Mouse (Mus musculus) heart, embryonic 16.5 days (tissue): ENCODE results near the gene Ptbp1. TPM values are rescaled to one million over a fixed set of nuclear protein-coding genes. Genes with fewer than 3 reads are reported as not detected.

Experiments used
- ATAC-seq: fragments of 200-750 bp; cut with Nextera tagmentation; replicated peaks from 2 replicates; pipeline ENCODE4 v1.8.0; 2017; ENCODE audit warnings: moderate number of reproducible peaks; ENCODE audit not compliant: insufficient read depth, low FRiP score; ENCODE audit errors: extremely low read depth
- H3K27ac ChIP-seq: fragments of 300-500 bp; sonication (generic); 2 replicates; pipeline ENCODE4 v1.5.1; 2014; ENCODE audit warnings: mild to moderate bottlenecking, low read length, control low read depth, moderate library complexity
- H3K27me3 ChIP-seq: fragments of 300-500 bp; sonication (generic); 2 replicates; pipeline ENCODE4 v1.6.1; 2014; ENCODE audit warnings: low read length, mixed read lengths; ENCODE audit not compliant: control insufficient read depth, insufficient read depth
- H3K36me3 ChIP-seq: fragments of 300-500 bp; sonication (generic); 2 replicates; pipeline ENCODE4 v1.6.1; 2014; ENCODE audit not compliant: control insufficient read depth, insufficient read depth
- H3K4me1 ChIP-seq: fragments of 300-500 bp; sonication (generic); 2 replicates; pipeline ENCODE4 v1.6.1; 2014; ENCODE audit warnings: low read length, mixed read lengths; ENCODE audit not compliant: control insufficient read depth, insufficient read depth
- H3K4me2 ChIP-seq: fragments of 300-500 bp; sonication (generic); 2 replicates; pipeline ENCODE4 v1.6.1; 2014; ENCODE audit warnings: low read depth, mild to moderate bottlenecking, control low read depth, low read length
- H3K4me3 ChIP-seq: fragments of 300-500 bp; sonication (generic); 2 replicates; pipeline ENCODE4 v1.5.1; 2014; ENCODE audit warnings: mild to moderate bottlenecking, control low read depth, low read length
- H3K9ac ChIP-seq: fragments of 300-500 bp; sonication (generic); 2 replicates; pipeline ENCODE4 v1.6.1; 2014; ENCODE audit warnings: low read length, control low read depth
- H3K9me3 ChIP-seq: fragments of 300-500 bp; sonication (generic); replicated peaks from 2 replicates; pipeline ENCODE4 v1.6.1; 2016; ENCODE audit warnings: low read length; ENCODE audit not compliant: control insufficient read depth
- WGBS: fragments of 180-500 bp; shearing (Covaris S2); extraction: QIAGEN DNeasy Blood & Tissue Kit; methylation state at CpG from one replicate; pipeline ENCODE4 v1.1.7; 2014; 5-methylcytosine and 5-hydroxymethylcytosine counted together
- polyA plus RNA-seq: library from polyadenylated mRNA; unstranded; fragments of >200 nt; fragmentation: Nextera tagmentation; extraction: Ambion mirVana; gene quantifications from 2 replicates; pipeline ENCODE4 v1.2.1, GENCODE M21; 2015

Gene Ptbp1
- polyA plus RNA-seq, 1 experiment from 2014 or later: 146 TPM

DNA sequence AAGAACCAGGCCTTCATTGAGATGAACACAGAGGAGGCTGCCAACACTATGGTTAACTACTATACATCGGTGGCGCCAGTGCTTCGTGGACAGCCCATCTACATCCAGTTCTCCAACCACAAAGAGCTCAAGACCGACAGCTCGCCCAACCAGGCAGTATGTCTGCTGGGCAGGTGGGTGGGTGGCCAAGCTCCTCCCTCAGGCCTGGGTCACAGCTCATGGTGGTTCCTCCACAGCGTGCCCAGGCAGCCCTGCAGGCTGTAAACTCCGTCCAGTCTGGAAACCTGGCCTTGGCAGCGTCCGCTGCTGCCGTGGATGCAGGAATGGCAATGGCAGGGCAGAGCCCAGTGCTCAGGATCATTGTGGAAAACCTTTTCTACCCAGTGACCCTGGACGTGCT is 4.9 kb downstream of the Ptbp1 start:
- H3K27ac ChIP-seq: peak overlapping the region; percentile 100
- no peaks in the 10 kb centered on the region for H3K9me3 ChIP-seq
- no peak for ATAC-seq
- no peak overlapping the region for H3K9ac ChIP-seq
- no peak overlapping the region for H3K4me2 ChIP-seq
- H3K36me3 ChIP-seq: peaks cover 46% of the 10 kb centered on the region
- peaks cover 41% of the 10 kb centered on the region for H3K4me1 ChIP-seq
- no peaks in the 10 kb centered on the region for H3K27me3 ChIP-seq
- WGBS: 75% methylated on average over 11 of the region's 11 CpGs
- no peak overlapping the region for H3K4me3 ChIP-seq

DNA sequence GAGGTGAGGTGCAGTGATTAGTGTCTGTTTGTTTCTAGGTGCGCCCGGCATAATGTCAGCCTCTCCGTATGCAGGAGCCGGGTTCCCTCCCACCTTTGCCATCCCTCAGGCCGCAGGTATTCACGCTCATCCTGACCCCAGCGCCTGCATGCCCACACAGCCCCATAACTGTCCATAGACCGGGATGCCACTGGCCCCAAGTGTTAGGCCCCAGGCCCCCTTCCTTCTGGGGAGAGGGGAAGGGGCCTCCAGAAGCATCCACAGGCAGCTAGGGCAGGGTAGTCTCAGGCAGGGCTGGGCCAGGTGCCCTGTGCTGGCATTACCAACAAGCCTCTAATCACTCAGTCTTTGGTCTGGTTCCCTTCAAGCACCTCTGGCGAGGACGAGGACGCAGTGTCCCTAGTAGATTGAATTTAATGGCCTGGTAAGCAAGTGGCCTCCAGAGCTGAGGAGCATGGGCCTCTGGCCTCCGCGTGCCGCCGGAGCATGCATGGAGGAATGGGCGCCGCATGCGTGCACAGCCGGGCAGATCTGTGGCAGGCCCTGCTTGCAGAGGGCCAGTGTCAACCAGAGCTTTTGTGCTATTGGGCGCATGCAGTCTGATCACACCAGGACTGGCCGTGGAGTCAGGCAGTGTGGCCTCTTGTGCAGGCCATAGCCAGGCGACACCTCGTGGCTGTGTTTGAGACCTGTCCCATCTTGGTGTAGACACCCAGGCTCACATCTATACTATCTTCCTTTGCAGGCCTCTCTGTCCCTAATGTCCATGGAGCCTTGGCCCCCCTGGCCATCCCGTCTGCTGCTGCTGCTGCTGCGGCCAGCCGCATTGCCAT is 6.1 kb downstream of the Ptbp1 start:
- H3K9ac ChIP-seq: no peak overlapping the region
- peaks cover 49% of the 10 kb centered on the region for H3K36me3 ChIP-seq
- H3K4me1 ChIP-seq: peaks cover 41% of the 10 kb centered on the region
- no peaks in the 10 kb centered on the region for H3K9me3 ChIP-seq
- 88% methylated on average over 26 of the region's 26 CpGs for WGBS
- H3K4me3 ChIP-seq: no peak overlapping the region
- no peak overlapping the region for H3K4me2 ChIP-seq
- H3K27me3 ChIP-seq: no peaks in the 10 kb centered on the region
- H3K27ac ChIP-seq: no peak overlapping the region
- ATAC-seq: no peak

DNA sequence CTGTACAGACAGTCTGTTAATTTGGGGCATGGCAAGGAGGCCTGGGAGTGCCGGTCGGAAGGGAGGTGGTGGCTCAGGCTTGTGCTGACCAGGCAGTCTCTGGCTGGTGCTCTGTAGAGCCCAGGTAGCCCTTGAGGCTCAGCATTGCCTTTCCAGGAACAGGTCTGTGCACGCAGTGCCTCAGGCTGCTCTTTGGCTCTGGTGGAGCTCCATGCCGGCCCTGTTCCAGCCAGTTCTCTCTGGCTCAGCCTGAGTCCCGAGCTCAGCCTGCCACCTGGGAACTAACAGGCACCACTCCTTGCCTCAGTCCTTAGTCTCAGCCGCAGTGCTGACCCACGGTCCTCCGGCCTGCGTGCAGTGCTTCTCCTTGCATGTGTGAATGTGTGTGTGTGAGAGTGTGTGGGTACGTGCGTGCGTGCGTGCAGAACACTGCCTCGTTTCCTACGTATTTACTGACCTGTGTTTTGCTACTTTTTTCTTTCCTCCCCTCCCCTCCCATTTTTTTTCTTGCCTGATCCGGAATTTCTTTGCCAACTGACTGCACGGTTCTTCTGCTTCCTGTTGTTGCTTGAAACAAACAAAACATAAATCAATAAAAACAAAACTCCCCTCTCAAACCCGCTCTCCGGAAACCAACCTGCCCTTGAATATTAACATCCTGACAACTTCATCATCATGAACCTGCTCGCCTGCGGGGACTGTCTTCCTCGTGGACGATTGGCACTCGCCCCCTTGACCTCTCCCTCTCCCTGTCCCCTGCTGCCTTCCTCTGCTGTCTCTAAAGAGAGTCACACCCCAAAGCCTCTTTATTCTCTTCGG is 7.2 kb downstream of the Ptbp1 start:
- peaks cover 46% of the 10 kb centered on the region for H3K36me3 ChIP-seq
- ATAC-seq: no peak
- H3K9ac ChIP-seq: no peak overlapping the region
- WGBS: 81% methylated on average over 25 of the region's 25 CpGs
- no peak overlapping the region for H3K4me2 ChIP-seq
- no peak overlapping the region for H3K4me3 ChIP-seq
- peaks cover 38% of the 10 kb centered on the region for H3K4me1 ChIP-seq
- no peaks in the 10 kb centered on the region for H3K9me3 ChIP-seq
- H3K27ac ChIP-seq: no peak overlapping the region
- H3K27me3 ChIP-seq: no peaks in the 10 kb centered on the region

DNA sequence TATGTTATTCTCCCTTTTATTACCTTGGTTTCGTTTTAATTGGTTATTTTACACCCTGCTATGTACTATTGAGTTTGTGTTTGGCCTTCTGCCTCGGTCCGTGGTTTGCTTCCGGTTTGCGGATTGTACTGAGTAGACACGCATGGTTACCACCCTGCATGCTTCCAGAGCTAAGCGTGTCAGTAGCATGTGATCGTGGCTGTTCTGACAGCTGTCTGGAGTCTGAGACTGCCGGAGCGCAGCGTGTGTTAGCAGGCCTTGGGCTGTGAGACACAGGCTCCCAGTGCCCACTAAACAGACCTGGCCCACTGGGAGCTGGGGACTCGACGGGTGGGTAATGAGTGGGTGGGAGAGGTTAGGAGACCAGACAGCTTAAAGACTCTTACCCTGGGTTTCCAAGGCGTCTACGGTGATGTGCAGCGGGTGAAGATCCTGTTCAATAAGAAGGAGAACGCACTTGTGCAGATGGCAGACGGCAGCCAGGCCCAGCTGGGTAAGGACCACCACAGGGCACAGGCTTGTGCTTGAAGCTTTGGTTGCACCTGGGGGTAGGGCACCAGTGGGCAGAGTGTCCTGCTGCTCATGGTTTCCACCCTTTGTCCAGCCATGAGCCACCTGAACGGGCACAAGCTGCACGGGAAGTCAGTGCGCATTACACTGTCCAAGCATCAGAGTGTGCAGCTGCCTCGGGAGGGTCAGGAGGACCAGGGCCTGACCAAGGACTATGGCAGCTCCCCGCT is 8.0 kb downstream of the Ptbp1 start:
- H3K4me3 ChIP-seq: no peak overlapping the region
- H3K4me2 ChIP-seq: no peak overlapping the region
- ATAC-seq: no peak
- H3K27me3 ChIP-seq: no peaks in the 10 kb centered on the region
- H3K27ac ChIP-seq: no peak overlapping the region
- peaks cover 45% of the 10 kb centered on the region for H3K36me3 ChIP-seq
- 89% methylated on average over 23 of the region's 23 CpGs for WGBS
- H3K9ac ChIP-seq: no peak overlapping the region
- no peaks in the 10 kb centered on the region for H3K9me3 ChIP-seq
- H3K4me1 ChIP-seq: peaks cover 30% of the 10 kb centered on the region

DNA sequence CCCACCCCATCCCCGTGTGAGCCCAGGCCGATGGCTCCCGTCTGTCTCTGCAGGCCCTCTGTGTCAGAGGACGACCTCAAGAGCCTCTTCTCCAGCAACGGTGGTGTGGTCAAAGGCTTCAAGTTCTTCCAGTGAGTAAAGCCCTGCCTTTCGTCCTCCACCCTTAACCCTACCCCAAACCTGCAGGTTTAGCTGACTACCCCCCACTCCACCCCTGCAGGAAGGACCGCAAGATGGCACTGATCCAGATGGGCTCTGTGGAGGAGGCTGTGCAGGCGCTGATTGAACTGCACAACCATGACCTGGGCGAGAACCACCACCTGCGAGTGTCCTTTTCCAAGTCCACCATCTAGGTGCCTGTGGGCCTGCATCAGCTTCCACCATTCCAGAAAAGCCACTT is 8.7 kb downstream of the Ptbp1 start:
- Histone ChIP-seq H3K4me2 (no peak overlapping the region), H3K36me3 (peaks cover 45% of the 10 kb centered on the region), H3K4me1 (peaks cover 23% of the 10 kb centered on the region), H3K9ac (no peak overlapping the region), H3K27ac (no peak overlapping the region), H3K9me3 (no peaks in the 10 kb centered on the region), H3K27me3 (no peaks in the 10 kb centered on the region), H3K4me3 (no peak overlapping the region)
- ATAC-seq: no peak
- 58% methylated on average over 10 of the region's 10 CpGs for WGBS

DNA sequence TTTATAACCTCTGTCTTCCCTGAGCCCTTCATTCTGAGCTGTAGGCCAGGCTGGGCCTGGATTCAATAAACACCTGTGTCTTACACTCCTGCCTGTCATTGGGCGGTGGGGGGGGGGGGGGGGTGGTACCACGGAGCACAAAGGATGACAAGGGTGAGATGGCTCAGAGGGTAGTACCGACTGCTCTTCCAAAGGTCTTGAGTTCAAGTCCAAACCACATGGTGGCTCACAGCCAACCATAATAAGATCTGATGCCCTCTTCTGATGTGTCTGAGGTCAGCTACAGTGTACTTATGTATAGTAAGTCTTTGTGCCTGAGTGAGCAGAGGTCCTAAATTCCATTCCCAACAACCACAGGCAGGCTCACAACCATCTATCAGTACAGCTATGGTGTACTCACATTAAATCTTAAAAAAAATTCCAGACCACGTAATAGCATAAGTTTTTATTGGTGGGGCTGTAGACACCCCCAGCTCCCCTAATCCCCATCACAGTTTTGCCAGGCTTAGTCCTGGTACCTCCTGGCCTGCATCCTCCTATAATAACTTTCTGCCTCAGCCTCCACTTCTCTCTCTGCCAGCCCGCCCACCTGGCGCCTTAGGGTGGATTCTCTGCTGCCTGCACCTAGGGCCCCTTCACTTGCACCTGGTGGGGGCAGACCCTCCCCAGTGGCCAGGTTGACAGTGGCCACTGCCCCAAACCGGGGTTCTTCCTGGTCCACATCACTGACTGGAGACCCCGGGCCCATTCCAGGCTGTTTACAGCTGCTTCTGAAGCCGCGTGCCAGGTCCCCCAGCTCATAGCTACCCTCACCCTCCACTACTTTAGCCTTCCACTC is 10.3 kb downstream of the Ptbp1 start:
- no peaks in the 10 kb centered on the region for H3K9me3 ChIP-seq
- no peak overlapping the region for H3K4me2 ChIP-seq
- no peak overlapping the region for H3K9ac ChIP-seq
- H3K4me1 ChIP-seq: peaks cover 7% of the 10 kb centered on the region
- H3K4me3 ChIP-seq: no peak overlapping the region
- peaks cover 38% of the 10 kb centered on the region for H3K36me3 ChIP-seq
- ATAC-seq: no peak
- no peaks in the 10 kb centered on the region for H3K27me3 ChIP-seq
- WGBS: 50% methylated on average over 10 of the region's 10 CpGs
- H3K27ac ChIP-seq: no peak overlapping the region

DNA sequence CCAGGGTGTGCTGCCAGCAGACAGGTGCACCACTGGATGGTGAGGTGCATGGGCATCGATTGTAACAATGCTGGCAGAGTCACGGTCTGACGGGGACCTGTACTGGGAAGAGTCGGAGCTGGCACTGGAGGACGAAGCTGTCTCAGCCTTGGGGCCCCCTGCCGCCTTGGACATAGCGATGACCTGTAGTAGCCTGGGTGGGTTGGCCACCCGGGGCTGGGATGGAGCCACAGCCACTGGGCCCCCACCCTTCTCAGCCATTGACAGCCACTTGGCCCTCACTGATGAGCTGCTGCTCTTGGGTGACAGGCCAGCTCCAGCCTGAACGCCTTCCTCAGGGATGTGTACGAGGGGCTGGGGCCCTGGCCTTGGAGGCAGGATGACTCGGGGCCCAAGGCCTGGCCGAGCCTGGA is 11.0 kb downstream of the Ptbp1 start:
- no peak overlapping the region for H3K4me3 ChIP-seq
- peak; percentile 19 for ATAC-seq
- peaks cover 32% of the 10 kb centered on the region for H3K36me3 ChIP-seq
- H3K4me1 ChIP-seq: 0 out of 2 replicates have a peak, but pooled peaks cover 4% of the 10 kb centered on the region
- no peak overlapping the region for H3K4me2 ChIP-seq
- H3K9ac ChIP-seq: no peak overlapping the region
- no peak overlapping the region for H3K27ac ChIP-seq
- 50% methylated on average over 12 of the region's 12 CpGs for WGBS
- H3K27me3 ChIP-seq: no peaks in the 10 kb centered on the region
- H3K9me3 ChIP-seq: no peaks in the 10 kb centered on the region

DNA sequence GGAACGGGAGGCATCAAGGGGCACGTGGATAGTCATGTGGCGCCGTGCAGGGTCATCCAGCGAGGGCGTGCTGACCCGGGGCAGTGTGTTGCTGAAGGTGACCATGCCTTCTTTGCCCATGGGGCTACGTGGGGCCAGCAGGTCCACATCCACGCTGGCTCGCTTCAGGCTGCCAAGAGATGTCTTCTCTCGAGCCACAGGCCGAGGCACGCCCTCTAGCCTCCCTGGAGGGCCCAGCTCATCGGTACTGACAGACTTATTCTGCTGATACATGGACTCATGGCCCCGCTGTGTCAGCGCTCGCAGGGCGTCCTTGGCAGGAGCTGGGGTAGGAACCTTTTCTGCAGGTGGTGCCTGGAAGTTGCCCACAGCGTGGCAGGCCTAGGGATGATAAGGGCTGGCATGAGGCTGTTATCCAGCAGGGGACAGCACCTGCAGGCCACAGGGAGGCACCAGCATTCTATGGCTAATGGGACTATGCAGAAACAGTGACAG is 11.6 kb downstream of the Ptbp1 start:
- H3K9ac ChIP-seq: no peak overlapping the region
- no peak overlapping the region for H3K4me2 ChIP-seq
- peak overlapping the region; percentile 3; the same call in 1 of the 2 replicates for H3K27ac ChIP-seq
- no peaks in the 10 kb centered on the region for H3K27me3 ChIP-seq
- H3K4me1 ChIP-seq: 0 out of 2 replicates have a peak, but pooled peaks cover 4% of the 10 kb centered on the region
- ATAC-seq: peak; percentile 24; the same call in 1 of the 2 replicates
- H3K36me3 ChIP-seq: peaks cover 26% of the 10 kb centered on the region
- no peak overlapping the region for H3K4me3 ChIP-seq
- WGBS: 53% methylated on average over 19 of the region's 19 CpGs
- H3K9me3 ChIP-seq: no peaks in the 10 kb centered on the region
